Mouse (Mus musculus): ENCODE results near the gene Cmtm1. TPM values are rescaled to one million over a fixed set of nuclear protein-coding genes. Genes with fewer than 3 reads are reported as not detected.
"Not testable (repeated sequence)": the region's sequence is repeated elsewhere in the genome, so short reads cannot be mapped to it uniquely, and the experiment has no call there.

Cmtm1 gene
- total RNA-seq, 2 experiments from 2014 or later = not detected

GRCm38 (mm10) chr8:104333786-104334185, 23.8 kb upstream of the Cmtm1 start:
- intact Hi-C loops (cut with DNase I; ENCODE audit: low total_unique reads) = loop anchor here (5.0 kb wide), 1 partner anchor 41 kb away; the partner anchor contains the start of gene Cmtm2a
- no peak for DNase-seq

- no peak for DNase-seq
- intact Hi-C loops (cut with DNase I; ENCODE audit: low total_unique reads) = loop anchor here (5.0 kb wide), 1 partner anchor 41 kb away; the partner anchor contains the start of gene Cmtm2a
These were observed 23.0 kb upstream of the Cmtm1 start for GRCm38 (mm10) chr8:104332665-104333631.

DNA sequence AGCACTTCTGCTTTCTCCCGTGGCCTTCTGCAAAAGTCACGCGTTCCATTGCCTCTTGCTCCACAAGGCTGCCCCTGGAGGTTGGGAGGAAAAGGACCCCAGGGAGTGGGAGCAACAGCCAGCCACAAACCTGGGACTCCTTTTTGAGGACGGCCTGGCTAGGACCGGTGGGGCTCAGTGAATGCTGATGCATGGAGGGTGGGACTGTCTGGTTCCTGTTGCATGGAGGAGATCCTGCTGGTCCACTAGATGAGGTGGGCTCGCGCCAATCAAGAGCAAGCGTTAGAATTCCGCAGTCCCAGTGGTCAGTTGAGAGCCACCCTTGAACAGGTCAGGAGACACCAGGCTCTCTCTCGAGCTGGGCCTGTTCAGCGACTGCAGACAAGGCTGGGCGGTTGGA, 12.0 kb upstream of the Cmtm1 start, which contains the start of gene Cmtm2b:
Cmtm2b (plus strand) TSS at position 301 of the 400 bp plus-strand sequence.
- DNase-seq; intact Hi-C loops (cut with DNase I; ENCODE audit: low total_unique reads): not testable (repeated sequence)

- DNase-seq; intact Hi-C loops (cut with DNase I; ENCODE audit: low total_unique reads): not testable (repeated sequence)
These were observed 11.3 kb upstream of the Cmtm1 start, which contains the start of gene Gm11020 for GRCm38 (mm10) chr8:104321267-104321666. Gene Gm11020 (plus strand): TSS chr8:104321567.

GRCm38 (mm10) chr8:104313311-104313710, 3.4 kb upstream of the Cmtm1 start:
- peak; percentile 8 for DNase-seq
- intact Hi-C loops (cut with DNase I; ENCODE audit: low total_unique reads) = no loop called here

- DNase-seq; intact Hi-C loops (cut with DNase I; ENCODE audit: low total_unique reads): not testable (repeated sequence)
These were observed 2.1 kb upstream of the Cmtm1 start for GRCm38 (mm10) chr8:104312023-104312422.

DNA sequence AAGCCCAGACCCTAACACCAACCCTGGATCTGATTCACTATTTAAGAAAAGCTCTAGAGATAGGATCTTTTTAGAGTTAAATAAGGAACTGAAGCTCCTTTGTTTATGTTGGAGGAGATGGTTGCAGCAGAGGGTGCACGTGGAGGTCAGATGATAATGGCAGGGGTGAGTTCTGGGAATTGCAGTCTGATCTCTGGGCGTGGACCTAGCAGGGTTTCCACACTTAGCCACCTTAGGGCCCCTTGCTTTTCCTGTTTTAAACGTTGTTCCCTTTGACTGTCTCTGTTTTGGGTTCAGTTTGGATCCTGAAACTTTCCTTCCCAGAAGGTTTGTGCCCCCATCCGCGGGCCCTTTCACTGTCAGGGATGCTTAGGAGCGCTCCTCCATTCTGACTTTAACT, 1.6 kb downstream of the Cmtm1 start:
- DNase-seq; intact Hi-C loops (cut with DNase I; ENCODE audit: low total_unique reads): not testable (repeated sequence)

DNA sequence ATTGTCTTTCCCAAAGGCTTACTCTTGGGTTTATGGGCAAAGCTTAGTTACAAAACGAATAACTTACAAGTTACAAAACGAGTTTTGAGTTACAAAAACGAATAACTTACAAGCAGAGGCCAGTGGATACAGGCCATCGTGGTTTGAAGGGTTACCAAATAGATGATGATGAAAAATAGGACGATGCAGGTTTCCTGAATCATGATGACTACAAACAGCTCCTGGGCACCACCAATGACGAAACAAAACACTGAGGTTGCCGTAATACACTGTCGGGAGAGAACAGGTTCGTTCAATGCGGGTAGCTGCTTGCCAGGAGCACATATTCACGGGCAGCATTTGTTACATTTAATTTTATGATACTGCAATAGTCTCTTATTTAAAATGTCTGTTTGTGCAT, 5.0 kb downstream of the Cmtm1 start:
- no peak for DNase-seq
- intact Hi-C loops (cut with DNase I; ENCODE audit: low total_unique reads) = no loop called here

DNA sequence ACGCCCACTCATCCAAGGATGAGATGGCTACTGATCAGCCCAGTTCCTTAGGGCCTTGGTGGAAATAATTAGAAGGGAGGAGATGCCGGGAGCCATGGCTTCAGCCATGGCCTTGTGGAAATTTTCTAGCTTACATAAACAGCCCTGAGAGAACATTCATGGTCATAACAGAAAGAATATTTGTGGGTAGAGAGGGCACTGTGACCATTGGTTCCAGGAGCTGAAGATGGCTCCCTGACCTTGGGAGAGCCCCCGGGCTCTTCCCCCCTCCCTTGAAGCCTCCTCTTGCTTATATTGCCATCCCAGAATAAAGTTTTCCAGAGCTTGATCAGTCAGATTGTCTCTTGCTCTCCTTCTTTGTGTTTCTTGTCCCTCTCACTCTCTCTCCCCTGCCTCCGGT, 7.4 kb downstream of the Cmtm1 start:
- intact Hi-C loops (cut with DNase I; ENCODE audit: low total_unique reads); DNase-seq: not testable (repeated sequence)

DNA sequence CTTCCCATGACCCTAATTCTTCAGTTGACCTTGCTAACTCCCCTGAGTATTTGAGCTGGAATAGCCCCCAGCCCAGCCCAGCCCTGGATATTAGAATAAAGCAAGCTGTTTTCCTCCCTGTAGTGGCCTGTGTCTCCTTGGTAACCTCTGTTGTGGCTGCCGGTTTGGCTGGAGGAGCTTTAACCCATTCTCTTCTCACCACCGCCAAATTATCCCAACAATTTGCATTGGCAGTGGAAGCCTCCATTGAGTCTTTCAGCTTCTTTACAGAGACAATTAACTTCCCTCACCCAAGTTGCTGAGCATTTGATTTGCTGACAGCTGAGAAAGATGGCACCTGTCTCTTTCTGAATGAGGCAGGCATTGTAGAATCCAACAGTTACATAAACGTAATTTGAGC, 8.4 kb downstream of the Cmtm1 start:
- DNase-seq = peak; percentile 7
- intact Hi-C loops (cut with DNase I; ENCODE audit: low total_unique reads) = not testable (repeated sequence)

GRCm38 (mm10) chr8:104294396-104294795, 15.5 kb downstream of the Cmtm1 start:
- intact Hi-C loops (cut with DNase I; ENCODE audit: low total_unique reads) = loop anchor here (5.0 kb wide), 1 partner anchor 38 kb away; no protein-coding TSS in a partner anchor
- no peak for DNase-seq

DNA sequence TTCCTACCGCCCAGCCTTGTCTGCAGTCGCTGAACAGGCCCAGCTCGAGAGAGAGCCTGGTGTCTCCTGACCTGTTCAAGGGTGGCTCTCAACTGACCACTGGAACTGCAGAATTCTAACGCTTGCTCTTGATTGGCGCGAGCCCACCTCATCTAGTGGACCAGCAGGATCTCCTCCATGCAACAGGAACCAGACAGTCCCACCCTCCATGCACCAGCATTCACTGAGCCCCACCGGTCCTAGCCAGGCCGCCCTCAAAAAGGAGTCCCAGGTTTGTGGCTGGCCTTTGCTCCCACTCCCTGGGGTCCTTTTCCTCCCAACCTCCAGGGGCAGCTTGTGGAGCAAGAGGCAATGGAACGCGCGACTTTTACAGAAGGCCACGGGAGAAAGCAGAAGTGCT, 16.9 kb downstream of the Cmtm1 start, which contains the start of gene Cmtm2a:
Cmtm2a (minus strand) TSS at position 101 of the 400 bp plus-strand sequence.
- DNase-seq = not testable (repeated sequence)
- intact Hi-C loops (cut with DNase I; ENCODE audit: low total_unique reads) = loop anchor here (5.0 kb wide), 1 partner anchor 39 kb away; no protein-coding TSS in a partner anchor

DNA sequence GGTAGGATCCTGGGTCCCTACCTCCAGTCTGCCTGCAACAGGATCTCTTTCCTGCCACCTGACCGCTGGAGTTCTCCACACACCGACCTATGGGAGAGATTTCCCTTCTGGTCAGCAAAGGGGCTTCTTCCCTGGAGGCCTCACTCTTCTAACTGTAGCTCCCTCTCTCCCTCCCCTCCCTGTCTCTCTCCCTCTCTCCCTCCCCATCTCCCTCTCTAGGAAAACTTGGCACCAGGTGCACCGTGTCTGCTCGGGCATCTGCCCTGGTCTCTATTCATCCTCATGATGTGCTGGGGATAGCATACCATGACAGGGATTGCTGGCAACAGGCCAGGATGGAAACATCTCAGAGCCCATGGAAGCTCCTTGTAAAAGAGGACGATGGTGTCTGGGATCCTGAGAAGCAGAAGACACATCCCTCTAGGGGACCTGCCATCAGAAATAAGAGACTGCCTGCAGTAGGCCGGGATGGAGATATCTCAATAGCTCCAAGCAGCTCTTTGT, 41.0 kb downstream of the Cmtm1 start:
- no peak for DNase-seq
- intact Hi-C loops (cut with DNase I; ENCODE audit: low total_unique reads) = no loop called here

DNA sequence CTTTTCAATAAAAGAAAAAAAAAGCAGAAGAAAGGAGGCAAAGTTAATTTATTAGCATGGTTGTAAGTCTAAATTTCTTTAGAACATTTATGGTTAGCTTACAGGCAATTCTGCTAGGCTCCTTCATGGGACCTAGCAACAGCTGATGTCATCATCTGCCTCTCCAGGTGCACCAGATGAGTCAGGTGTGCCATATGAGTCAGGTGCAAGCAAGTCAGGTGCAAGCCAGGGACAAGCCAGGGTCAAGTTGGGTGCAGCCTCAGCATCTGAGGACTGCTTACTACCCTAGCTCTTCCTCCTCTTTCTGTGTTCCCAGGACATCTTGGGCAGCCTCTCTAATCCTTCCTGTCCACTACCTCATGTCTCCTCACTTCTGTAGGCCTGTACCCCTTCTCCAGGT, 41.6 kb downstream of the Cmtm1 start:
- no peak for DNase-seq
- intact Hi-C loops (cut with DNase I; ENCODE audit: low total_unique reads) = no loop called here

DNA sequence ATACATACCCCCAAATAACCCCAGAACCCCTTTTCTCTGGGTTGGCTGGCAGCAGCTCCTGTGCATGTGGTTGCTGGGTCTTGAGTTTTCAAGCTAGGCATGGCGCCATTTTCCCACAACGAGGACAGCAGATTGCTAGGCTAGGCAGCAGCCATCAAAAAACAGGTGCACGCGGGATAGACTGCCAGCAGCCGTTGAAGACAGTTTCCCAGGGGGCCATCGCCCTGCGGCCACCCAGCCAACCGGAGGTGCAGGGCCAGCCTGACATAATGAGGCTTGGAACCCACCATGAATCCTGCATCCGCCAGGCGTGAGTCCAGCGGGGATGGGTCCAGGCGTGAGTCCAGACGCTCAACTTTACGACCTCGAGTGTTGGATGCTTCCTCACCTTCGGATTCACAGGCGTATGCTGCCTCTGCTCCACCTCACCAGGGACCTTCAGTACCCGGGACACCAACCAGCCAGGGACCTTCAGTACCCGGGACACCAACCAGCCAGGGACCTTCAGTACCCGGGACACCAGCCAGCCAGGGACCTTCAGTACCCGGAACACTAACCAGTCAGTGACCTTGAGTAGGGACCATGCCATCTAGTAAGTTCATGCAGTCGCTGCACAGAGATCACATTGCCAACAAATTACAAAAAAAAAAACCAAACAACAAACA, 45.5 kb downstream of the Cmtm1 start:
- intact Hi-C loops (cut with DNase I; ENCODE audit: low total_unique reads); DNase-seq: not testable (repeated sequence)

- intact Hi-C loops (cut with DNase I; ENCODE audit: low total_unique reads); DNase-seq: not testable (repeated sequence)
These were observed 48.1 kb downstream of the Cmtm1 start for GRCm38 (mm10) chr8:104261802-104262201.

- intact Hi-C loops (cut with DNase I; ENCODE audit: low total_unique reads) = loop anchor here (5.0 kb wide), 1 partner anchor 89 kb away; no protein-coding TSS in a partner anchor
- no peak for DNase-seq
These were observed 56.9 kb downstream of the Cmtm1 start for GRCm38 (mm10) chr8:104253016-104253415.

GRCm38 (mm10) chr8:104251461-104251860, 58.5 kb downstream of the Cmtm1 start:
- DNase-seq = no peak
- intact Hi-C loops (cut with DNase I; ENCODE audit: low total_unique reads) = loop anchor here (5.0 kb wide), 1 partner anchor 91 kb away; no protein-coding TSS in a partner anchor
